Mouse (Mus musculus): ENCODE measurements around the gene Cilp.

Cilp gene

DNA sequence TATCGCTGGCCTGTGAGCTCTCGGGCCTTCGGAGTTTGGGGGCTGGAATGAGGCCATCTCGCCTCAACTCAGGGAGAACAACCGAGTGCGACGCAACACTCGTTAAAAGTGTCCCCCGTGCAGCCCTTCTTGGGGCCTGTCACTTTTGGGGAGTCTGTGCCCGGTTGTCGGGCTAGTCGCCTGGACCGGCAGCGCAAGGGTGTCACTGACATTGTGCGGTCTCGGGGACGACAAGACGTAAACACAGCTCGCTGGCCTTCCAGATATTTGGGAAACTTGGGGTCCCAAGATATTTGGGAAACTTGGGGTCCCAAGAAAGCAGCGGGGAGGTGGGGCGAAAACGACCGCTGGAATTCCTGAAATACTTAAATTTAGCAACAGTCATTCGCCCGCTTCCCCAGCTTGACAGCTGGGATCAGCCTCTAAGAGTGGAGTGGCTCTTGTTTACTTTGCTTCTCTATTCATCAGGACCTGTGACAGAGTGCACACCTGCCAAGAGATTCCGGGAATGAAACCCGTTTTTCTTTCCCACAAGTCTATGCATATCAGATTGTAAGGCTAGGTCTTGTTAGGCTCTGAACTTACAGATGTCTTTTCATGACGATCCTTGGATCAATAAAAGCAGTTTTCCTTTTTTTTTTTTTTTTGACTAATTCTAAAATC, 29.9 kb downstream of the Cilp start:
- DNase-seq: peak; percentile 90

- peak; percentile 51 for DNase-seq
Measured at GRCm38 (mm10) chr9:65297056-65297455, 32.1 kb downstream of the Cilp start.

DNA sequence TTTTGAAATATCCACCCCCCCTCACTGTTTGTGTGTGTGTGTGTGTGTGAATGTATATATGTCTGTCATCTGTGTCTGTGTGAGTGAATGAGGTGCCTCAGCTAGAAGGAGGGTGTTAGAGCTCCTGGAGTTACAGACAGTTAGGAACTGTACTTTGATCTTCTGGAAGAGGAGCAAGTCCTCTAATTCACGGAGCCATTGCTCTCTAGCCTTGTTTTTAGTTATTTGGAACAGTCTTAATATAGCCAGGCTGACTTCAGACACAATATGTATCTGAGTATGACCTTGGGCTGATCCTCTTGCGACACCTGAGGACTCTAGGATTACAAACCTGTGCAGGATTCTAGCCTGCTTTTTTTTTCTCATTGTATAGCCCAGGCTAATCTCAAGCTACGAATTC, 33.8 kb downstream of the Cilp start:
- peak; percentile 10 for DNase-seq

- peak; percentile 85 for DNase-seq
Measured at GRCm38 (mm10) chr9:65299650-65300049, 34.7 kb downstream of the Cilp start.

- DNase-seq: peak; percentile 68
Measured at GRCm38 (mm10) chr9:65302327-65302983, 37.5 kb downstream of the Cilp start.

GRCm38 (mm10) chr9:65303586-65303985, 38.6 kb downstream of the Cilp start:
- DNase-seq: peak; percentile 71

GRCm38 (mm10) chr9:65304300-65304699, 39.3 kb downstream of the Cilp start:
- no peak for DNase-seq

DNA sequence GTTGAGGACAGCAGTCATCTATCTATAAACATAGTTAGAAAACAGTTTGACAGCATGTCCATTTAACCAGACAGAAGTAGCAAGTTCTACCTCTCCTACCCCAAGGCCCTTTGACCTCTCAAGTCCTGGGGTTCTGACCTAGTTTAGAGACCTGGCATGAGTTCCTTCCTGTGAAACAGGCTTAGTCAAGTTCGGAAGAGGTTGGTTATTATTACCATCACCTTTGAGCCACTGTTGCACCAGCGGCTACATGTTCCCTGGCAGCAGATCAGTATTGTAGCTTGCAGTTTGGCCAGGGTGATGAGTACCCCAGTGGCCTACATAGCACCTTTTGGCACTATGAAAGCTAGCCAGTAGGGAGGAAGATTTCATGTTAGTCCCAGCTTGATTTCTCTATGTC, 41.7 kb downstream of the Cilp start:
- peak; percentile 94 for DNase-seq

GRCm38 (mm10) chr9:65308011-65308410, 43.0 kb downstream of the Cilp start:
- DNase-seq: no peak

DNA sequence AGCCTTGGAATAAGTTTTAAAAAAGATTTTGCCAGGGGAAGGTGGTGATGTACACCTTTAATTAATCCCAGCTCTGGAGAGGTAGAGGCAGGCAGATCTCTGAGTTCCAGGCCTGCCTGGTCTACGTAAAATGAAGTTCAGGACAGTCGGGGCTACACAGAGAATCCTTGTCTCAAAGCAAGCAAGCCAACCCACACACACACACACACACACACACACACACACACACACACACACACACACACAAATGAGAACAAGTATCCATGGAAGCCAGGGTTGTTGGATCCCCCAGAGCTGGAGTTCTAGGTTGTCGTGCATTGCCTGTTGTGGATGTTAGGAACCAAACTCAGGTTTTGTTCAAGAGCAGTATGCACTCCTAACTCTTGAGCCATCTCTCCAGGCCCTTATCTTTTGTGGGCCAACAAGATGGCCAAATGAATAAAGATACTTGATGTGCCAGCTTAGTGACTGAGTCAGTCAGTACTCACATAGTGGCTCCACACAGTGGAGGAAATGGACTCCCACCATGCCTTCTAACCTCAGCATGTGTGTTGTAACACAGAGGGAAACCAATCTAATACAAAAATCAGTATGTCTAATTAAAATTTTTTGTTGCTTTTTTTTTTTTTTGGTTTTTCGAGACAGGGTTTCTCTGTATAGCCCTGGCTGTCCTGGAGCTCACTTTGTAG, 47.8 kb downstream of the Cilp start:
- peak; percentile 74 for DNase-seq

DNA sequence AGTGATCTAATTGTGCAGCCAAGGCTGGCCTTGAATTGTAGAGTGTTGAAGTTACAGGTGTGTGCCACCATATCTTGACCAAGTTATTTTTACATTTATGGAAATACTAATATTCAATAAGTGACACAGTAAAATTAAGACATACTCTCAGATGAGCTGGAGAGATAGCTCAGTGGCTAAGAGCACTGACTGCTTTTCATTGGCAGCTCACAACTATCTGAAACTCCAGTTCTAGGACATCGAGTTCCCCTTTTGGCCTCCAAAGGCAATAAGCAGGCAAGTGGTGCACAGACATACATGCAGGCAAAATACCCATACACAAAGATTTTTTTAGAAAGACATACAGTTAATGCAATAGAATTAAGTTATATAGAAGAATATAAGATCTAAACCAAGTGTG, 48.9 kb downstream of the Cilp start:
- peak; percentile 10 for DNase-seq

- peak; percentile 74 for DNase-seq
Measured at GRCm38 (mm10) chr9:65322255-65322900, 57.4 kb downstream of the Cilp start.

- DNase-seq: no peak
Measured at GRCm38 (mm10) chr9:65325971-65326370, 61.0 kb downstream of the Cilp start.

DNA sequence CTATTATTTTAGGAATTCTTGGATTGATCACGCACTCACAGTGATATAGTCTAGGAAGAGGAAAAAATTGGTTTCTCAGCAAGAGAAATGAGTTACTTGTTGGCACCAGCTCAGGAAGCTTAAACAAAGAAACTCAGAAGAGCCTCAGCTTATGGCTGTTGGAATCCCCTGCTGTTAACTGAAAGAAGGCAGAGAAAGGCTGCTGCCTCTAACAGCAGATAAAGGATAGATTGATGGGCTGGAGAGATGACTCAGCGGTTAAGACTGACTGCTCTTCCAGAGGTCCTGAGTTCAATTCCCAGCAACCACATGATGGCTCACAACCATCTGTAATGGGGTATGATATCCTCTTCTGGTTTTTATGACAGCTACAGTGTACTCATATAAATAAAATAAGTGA, 62.4 kb downstream of the Cilp start:
- no peak for DNase-seq

All from heart, adult 11 months (tissue).